Mouse (Mus musculus) liver, adult 2 months (tissue): ENCODE data around the gene Sh3d21.

Source experiments
- CTCF ChIP-seq: fragments of 200-500 bp; IDR thresholded peaks from 2 replicates; pipeline ENCODE4 v1.5.1; 2011; ENCODE audit warnings: low read depth, low read length, control low read depth
- POLR2A ChIP-seq: fragments of 200-500 bp; IDR thresholded peaks from 2 replicates; pipeline ENCODE4 v1.6.1; 2011; ENCODE audit warnings: low read length, control low read depth; ENCODE audit not compliant: insufficient read depth; ENCODE audit errors: extremely low read depth

- TF ChIP-seq POLR2A (no peak), CTCF (peak; percentile 88)
Observed at GRCm38 (mm10) chr4:126156617-126157016, 6.7 kb downstream of the Sh3d21 start.
